Mouse (Mus musculus): ENCODE results near the gene Aurkaip1. TPM values are rescaled to one million over a fixed set of nuclear protein-coding genes. Genes with fewer than 3 reads are reported as not detected.

Gene Aurkaip1
- polyA plus RNA-seq (2012; rRNA removed), result 156 and 218 TPM in 2 replicates

DNA sequence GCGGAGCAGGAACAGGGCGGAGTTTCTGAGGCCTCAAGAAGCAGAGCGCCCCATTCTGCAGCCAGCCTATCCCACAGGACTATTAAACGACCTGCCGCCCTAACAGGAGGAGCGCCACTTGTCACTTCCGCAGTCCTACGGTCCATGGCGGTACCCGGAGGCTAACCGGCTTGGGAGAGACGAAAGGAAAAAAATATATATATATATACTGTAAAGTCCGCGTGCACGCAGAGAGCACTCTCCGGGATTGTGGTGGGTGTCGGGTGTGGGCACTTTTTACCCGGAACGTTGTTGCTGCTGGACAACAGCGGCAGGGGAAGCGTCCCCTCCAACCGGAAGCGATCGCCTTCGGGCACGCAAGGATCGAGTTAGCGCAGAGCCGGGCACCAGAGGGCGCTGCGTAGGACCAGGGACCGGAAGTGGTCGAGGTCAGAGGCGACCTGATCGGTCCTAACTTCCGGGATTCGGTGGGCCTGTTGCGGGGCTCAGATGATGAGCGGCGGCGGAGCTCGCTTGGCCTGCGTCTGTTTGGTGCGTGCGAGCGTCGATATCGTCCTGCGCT is at the start of gene Aurkaip1:
Gene Aurkaip1, plus strand, starts transcription at position 68 of the 562 bp plus-strand sequence.

GRCm38 (mm10) chr4:155785819-155786218 is 45.3 kb upstream of the Aurkaip1 start, which contains the start of gene Tmem88b:
TSS of gene Tmem88b (minus strand) at chr4:155785874.

GRCm38 (mm10) chr4:155790021-155790489 is 41.0 kb upstream of the Aurkaip1 start, which contains the start of gene Ankrd65:
TSS of gene Ankrd65 (plus strand) at chr4:155790439.

DNA sequence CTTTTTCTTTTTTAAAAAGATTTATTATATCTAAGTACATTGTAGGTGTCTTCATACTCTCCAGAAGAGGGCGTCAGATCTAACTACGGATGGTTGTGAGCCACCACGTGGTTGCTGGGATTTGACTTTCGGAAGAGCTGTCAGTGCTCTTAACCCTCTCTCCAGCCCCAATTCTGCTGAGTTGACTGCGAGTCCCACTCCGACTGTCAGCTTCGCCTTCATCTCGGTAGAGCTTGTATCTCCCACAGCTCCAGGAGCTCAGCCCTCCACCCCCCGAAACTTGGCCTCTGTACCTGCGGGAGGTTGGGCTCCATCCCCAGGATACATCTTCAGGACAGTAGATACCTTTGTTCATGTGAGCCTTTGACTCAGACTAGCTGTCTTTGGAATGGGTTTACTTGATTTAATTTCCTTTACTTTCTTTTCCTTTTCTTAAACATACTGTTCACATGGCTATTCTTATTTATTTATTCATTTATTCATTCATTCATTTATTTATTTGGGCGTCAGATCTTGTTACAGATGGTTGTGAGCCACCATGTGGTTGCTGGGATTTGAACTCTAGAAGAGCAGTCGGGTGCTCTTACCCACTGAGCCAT is 28.2 kb upstream of the Aurkaip1 start, which contains the start of gene Mrpl20:
Gene Mrpl20, plus strand, starts transcription at position 138 of the 599 bp plus-strand sequence.

GRCm38 (mm10) chr4:155811929-155812664 is 19.0 kb upstream of the Aurkaip1 start, which contains the start of gene Ccnl2:
TSS of gene Ccnl2 (plus strand) at chr4:155812489.

DNA sequence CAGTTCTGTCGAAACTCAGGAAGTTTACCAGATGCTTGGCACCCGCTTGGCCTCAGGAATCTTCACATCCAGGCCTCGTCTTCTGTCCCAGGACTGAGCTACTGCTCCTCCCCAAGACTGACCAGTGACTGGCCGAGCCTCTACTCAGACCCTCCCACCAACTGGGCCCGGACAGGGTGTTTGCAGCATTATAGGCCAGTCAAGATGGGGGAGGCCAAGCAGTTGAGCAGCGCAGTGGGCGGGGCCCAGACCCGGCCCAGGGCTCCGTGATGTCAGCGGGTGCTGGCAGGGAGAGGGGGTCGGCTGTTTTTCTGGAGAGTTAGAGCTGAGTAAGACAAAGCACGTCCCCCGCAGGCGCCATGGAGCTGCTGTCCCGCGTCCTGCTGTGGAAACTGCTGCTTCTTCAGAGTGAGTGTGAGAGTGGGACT is 8.4 kb downstream of the Aurkaip1 start, which contains the start of gene Mxra8:
Gene Mxra8, plus strand, starts transcription at position 198 of the 428 bp plus-strand sequence.

DNA sequence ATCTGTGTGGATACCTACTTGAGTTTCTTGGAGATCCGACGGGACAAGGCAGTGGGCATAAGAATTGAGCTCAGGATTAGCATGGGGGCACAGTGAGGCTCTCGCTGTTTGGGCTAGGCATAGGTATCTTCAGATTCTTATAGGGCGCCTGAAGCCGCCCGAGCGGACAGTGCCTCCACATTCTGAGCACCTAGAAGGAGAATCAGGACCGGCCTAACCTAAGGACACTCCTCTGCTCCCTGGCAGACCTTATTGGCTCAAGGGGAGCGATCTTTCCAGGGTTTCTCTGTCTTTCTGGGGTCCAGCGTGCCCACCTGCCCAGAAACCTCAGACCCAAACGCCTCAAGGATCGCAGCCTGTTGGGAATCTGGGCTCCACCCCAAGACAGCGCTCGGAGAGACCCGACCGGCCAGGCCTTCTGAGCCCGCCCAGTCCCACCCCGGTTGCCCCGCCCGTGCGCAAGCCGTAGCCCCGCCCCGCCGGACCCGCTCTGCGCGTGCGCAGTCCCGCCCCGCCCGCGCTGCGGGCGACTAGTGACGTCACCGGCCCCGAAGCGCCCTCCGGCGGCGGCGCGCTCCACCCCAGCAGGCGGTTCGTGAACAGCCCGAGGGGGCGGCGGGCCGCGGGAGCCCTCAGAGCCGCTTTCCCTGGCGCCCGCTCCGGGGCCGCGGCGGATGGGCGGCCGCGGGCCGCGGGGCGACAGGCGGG is 16.0 kb downstream of the Aurkaip1 start, which contains the start of gene Dvl1:
Gene Dvl1, plus strand, starts transcription at position 532 of the 708 bp plus-strand sequence.

DNA sequence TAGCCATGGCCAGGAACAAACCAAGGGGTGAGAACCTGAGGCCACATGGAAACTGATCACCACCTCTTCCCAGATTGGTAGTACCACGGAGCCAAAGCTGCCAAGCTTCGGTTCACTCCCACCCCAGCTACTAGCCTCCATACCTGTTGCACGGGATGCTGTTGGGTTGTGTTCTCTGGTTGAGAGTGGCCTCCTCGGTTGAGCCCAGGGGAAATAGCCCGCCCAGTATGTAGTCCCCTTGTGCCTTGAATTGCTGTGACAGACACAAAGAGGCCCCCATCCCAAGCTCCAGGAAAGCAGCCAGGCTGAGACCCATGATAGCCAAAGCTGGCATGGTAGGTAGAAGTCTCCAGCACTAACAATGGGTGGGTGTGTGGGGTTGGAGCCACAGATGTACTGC is 31.9 kb downstream of the Aurkaip1 start, which contains the start of gene Tas1r3:
Gene Tas1r3, minus strand, starts transcription at position 362 of the 400 bp plus-strand sequence.

DNA sequence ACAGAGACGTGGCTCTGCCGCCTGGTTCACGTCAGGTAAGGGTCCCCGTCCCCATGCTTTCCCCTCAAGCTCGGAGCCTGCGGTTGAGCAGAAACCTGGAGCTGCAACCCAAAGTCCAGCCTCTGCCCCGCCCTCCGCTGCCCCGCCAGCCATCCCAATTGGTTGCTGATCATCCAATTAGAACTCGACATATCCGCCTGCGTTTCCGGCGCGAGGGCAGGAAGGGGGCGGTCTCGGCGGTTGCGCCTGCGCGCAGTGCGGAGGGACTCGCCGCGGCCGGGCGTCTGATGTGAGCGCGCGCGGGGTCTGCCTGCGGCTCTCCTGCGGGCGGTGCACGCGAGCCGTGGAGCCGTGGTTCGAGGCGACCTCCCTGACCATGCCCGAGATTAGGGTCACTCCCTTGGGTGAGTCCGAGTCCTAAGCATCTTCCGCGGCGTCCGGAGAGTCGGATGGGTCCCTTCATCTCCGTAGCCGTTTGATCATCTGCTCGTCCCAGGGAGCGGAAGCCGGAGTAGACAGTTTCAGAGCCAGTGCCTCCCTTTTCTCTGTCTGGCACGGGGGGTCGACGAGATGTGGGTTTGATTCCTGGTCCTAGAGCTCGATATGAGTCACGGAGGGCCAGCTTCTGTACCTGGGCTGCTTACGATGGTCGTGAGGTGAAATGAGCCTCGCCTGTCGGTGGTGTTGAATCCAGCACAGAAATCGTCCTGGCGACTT is 38.4 kb downstream of the Aurkaip1 start, which contains the start of the genes Cptp and Ints11:
Gene Cptp, minus strand, starts transcription at position 124 of the 717 bp plus-strand sequence.
Gene Ints11, plus strand, starts transcription at position 230 of the 717 bp plus-strand sequence.

Other genes with a start within 250 kb of the Aurkaip1 start
- 4.9 and 7.6 TPM in 2 replicates for gene Slc35e2, start 229.9 kb upstream of the Aurkaip1 start, polyA plus RNA-seq (2012; rRNA removed)
- 17.2 and 18.7 TPM in 2 replicates for gene Cdk11b, start 206.4 kb upstream of the Aurkaip1 start, polyA plus RNA-seq (2012; rRNA removed)
- gene Gm10563, start 185.9 kb upstream of the Aurkaip1 start, polyA plus RNA-seq (2012; rRNA removed), result not detected in 2 replicates
- 43.5 and 50.1 TPM in 2 replicates for gene Mmp23, start 177.9 kb upstream of the Aurkaip1 start, polyA plus RNA-seq (2012; rRNA removed)
- 76.0 and 94.4 TPM in 2 replicates for gene Mib2, start 162.1 kb upstream of the Aurkaip1 start, polyA plus RNA-seq (2012; rRNA removed)
- gene Fndc10, start 136.9 kb upstream of the Aurkaip1 start, polyA plus RNA-seq (2012; rRNA removed), result 12.5 and 15.8 TPM in 2 replicates
- 161 and 190 TPM in 2 replicates for gene Ssu72, start 126.5 kb upstream of the Aurkaip1 start, polyA plus RNA-seq (2012; rRNA removed)
- gene Tmem240, start 96.5 kb upstream of the Aurkaip1 start, polyA plus RNA-seq (2012; rRNA removed), result 1.1 and 1.6 TPM in 2 replicates
- 91.7 and 122 TPM in 2 replicates for gene Atad3a, start 70.2 kb upstream of the Aurkaip1 start, polyA plus RNA-seq (2012; rRNA removed)
- 17.4 and 17.5 TPM in 2 replicates for gene Vwa1, start 56.6 kb upstream of the Aurkaip1 start, polyA plus RNA-seq (2012; rRNA removed)
- gene Tmem88b, start 45.4 kb upstream of the Aurkaip1 start, polyA plus RNA-seq (2012; rRNA removed), result 0.35 and 0.52 TPM in 2 replicates
- gene Ankrd65, start 40.8 kb upstream of the Aurkaip1 start, polyA plus RNA-seq (2012; rRNA removed), result not detected in 2 replicates
- 46.5 and 51.8 TPM in 2 replicates for gene Mrpl20, start 28.4 kb upstream of the Aurkaip1 start, polyA plus RNA-seq (2012; rRNA removed)
- gene Ccnl2, start 18.8 kb upstream of the Aurkaip1 start, polyA plus RNA-seq (2012; rRNA removed), result 67.5 and 73.1 TPM in 2 replicates
- gene Mxra8, start 8.4 kb downstream of the Aurkaip1 start, polyA plus RNA-seq (2012; rRNA removed), result 198 and 240 TPM in 2 replicates
- 158 and 173 TPM in 2 replicates for gene Dvl1, start 16.1 kb downstream of the Aurkaip1 start, polyA plus RNA-seq (2012; rRNA removed)
- 2.1 and 2.5 TPM in 2 replicates for gene Tas1r3, start 32.1 kb downstream of the Aurkaip1 start, polyA plus RNA-seq (2012; rRNA removed)
- gene Cptp, start 38.2 kb downstream of the Aurkaip1 start, polyA plus RNA-seq (2012; rRNA removed), result 42.9 and 61.8 TPM in 2 replicates
- 31.6 and 35.5 TPM in 2 replicates for gene Ints11, start 38.3 kb downstream of the Aurkaip1 start, polyA plus RNA-seq (2012; rRNA removed)
- gene Pusl1, start 60.5 kb downstream of the Aurkaip1 start, polyA plus RNA-seq (2012; rRNA removed), result 67.3 and 77.5 TPM in 2 replicates
- gene Acap3, start 60.5 kb downstream of the Aurkaip1 start, polyA plus RNA-seq (2012; rRNA removed), result 33.5 and 33.9 TPM in 2 replicates
- gene Ube2j2, start 112.6 kb downstream of the Aurkaip1 start, polyA plus RNA-seq (2012; rRNA removed), result 117 and 241 TPM in 2 replicates
- gene C1qtnf12, start 131.0 kb downstream of the Aurkaip1 start, polyA plus RNA-seq (2012; rRNA removed), result 17.3 and 30.6 TPM in 2 replicates
- gene B3galt6, start 161.4 kb downstream of the Aurkaip1 start, polyA plus RNA-seq (2012; rRNA removed), result 9.6 and 10.5 TPM in 2 replicates
- 61.7 and 70.0 TPM in 2 replicates for gene Sdf4, start 161.6 kb downstream of the Aurkaip1 start, polyA plus RNA-seq (2012; rRNA removed)
- 5.3 and 6.2 TPM in 2 replicates for gene Tnfrsf4, start 182.6 kb downstream of the Aurkaip1 start, polyA plus RNA-seq (2012; rRNA removed)
- gene Tnfrsf18, start 194.9 kb downstream of the Aurkaip1 start, polyA plus RNA-seq (2012; rRNA removed), result 5.0 and 6.4 TPM in 2 replicates
- gene Ttll10, start 228.1 kb downstream of the Aurkaip1 start, polyA plus RNA-seq (2012; rRNA removed), result 27.0 and 29.4 TPM in 2 replicates

Measured in colon, adult 2 months (tissue).